Mouse (Mus musculus): Measurements from ENCODE around the gene Irf4. TPM values are rescaled to one million over a fixed set of nuclear protein-coding genes. Genes with fewer than 3 reads are reported as not detected.

The Irf4 gene
- polyA plus RNA-seq, 1 experiment from 2014 or later, result 0.03 TPM

DNA sequence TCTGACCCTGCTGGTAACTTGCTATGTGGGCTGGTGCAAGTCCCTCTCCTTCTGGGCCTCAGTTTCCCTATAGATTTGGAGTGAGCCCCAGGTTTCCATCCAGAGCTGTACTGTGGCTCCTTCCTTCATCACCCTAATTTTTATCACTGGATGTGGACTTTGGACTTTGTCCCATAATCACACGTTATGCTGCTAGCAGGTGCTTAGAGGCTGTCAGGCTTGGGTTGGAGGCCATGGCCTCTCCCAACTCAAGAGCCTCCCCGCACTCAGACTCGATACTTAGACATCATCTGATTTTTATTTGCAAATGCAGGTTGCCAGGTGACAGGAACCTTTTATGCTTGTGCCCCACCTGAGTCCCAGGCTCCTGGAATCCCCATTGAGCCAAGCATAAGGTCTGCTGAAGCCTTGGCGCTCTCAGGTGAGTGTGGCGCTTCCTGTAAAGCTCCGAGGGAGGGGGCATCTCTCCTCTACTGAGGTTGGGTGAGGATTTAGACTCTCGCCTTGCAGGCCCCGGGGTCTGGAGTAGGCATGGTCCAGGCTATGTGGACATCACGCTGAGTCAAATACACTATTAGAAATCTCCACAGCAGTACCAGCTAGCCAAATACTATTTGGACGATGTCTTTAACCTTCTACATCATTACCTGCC lies 5.9 kb downstream of the Irf4 start:
- H3K9me3 ChIP-seq, result no peaks in the 10 kb centered on the region
- H3K4me2 ChIP-seq, result no peak overlapping the region
- H3K36me3 ChIP-seq, result no peaks in the 10 kb centered on the region
- no peak overlapping the region for H3K9ac ChIP-seq
- ATAC-seq (ENCODE audit: low FRiP score, low read depth), result no peak
- H3K27ac ChIP-seq (replicated peaks), result no peak overlapping the region
- H3K4me1 ChIP-seq (replicated peaks), result peaks cover 9% of the 10 kb centered on the region
- peaks cover 22% of the 10 kb centered on the region for H3K27me3 ChIP-seq
- WGBS, result 89% methylated on average over 10 of the region's 10 CpGs
- no peak overlapping the region for H3K4me3 ChIP-seq

DNA sequence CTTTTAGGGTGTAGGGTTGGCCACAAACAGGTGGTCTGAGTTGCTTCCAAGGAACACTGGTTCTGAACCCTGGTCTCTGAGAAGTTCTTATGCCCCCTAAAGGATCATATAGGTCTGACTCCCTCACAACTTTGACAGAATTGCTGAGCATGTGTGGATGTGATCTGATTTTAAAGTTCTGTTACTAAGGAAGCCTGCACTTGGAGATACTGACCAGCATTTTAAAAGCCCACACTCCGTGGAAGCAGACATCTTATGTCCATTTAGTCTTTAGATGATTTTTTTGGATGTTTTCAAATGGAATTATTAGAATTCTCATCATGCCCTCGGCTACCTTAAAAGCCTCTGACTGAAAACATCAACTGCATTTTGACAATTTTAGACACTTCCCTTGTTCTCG lies 6.6 kb downstream of the Irf4 start:
- Histone ChIP-seq H3K4me3 (no peak overlapping the region), H3K9ac (no peak overlapping the region), H3K36me3 (no peaks in the 10 kb centered on the region), H3K9me3 (no peaks in the 10 kb centered on the region), H3K4me1 (replicated peaks) (peaks cover 3% of the 10 kb centered on the region), H3K4me2 (no peak overlapping the region), H3K27ac (replicated peaks) (no peak overlapping the region), H3K27me3 (peaks cover 17% of the 10 kb centered on the region)
- WGBS, result 81% methylated on average over 3 of the region's 3 CpGs
- no peak for ATAC-seq (ENCODE audit: low FRiP score, low read depth)

DNA sequence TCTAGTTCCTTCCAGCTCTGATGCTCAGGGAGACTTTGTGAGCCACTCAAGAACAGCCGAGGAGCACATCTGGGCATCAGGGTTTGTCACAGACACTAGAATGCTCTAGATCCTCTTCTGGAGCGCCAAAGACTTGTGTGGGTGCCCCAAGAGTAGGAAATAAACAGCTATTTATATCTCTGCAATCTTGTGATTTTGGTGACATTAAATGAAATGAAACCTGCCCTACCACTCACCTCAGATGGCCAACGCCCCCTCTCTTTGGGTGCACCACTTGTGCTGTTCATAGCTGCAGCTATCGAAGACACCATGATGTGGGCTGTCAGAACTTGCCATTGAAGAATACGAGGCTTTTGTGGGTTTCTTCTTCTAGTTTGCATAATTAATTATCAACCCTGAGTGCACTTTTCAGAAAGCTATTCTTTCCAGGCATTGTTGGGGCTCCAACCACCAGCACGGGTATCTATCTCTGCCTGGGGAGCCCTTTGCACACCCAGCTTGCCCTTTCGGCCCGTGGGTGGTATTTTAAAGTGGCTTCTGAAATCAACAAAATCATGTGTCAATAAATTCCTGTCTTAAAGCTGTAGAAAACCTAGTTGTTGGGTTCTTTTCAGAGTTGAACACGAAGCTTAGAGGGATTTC lies 7.1 kb downstream of the Irf4 start:
- Histone ChIP-seq H3K9me3 (no peaks in the 10 kb centered on the region), H3K36me3 (no peaks in the 10 kb centered on the region), H3K4me1 (replicated peaks) (no peaks in the 10 kb centered on the region), H3K4me3 (no peak overlapping the region), H3K4me2 (no peak overlapping the region), H3K27ac (replicated peaks) (no peak overlapping the region), H3K27me3 (peaks cover 12% of the 10 kb centered on the region), H3K9ac (no peak overlapping the region)
- ATAC-seq (ENCODE audit: low FRiP score, low read depth), result no peak
- WGBS, result 64% methylated on average over 9 of the region's 9 CpGs

DNA sequence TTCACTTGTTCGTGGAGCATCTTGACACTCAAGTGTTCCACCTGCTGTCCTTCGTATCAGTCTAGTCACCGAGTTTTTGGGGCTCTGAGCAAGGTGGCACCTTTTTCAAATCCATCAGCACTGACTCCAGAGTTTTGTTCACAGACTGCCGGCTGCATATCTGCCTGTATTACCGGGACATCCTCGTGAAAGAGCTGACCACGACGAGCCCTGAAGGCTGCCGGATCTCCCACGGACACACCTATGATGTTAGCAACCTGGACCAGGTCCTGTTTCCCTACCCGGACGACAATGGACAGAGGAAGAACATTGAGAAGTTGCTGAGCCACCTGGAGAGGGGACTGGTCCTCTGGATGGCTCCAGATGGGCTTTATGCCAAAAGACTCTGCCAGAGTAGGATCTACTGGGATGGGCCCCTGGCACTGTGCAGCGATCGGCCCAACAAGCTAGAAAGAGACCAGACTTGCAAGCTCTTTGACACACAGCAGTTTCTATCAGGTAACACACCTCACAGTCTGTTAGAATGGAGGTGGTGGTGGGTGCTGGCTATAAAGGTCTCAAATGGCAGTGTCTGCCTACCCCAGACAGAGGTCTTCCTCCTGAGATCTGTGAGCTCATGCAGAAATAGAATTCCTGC lies 8.4 kb downstream of the Irf4 start:
- Histone ChIP-seq H3K27me3 (no peaks in the 10 kb centered on the region), H3K4me2 (no peak overlapping the region), H3K36me3 (no peaks in the 10 kb centered on the region), H3K9ac (no peak overlapping the region), H3K9me3 (no peaks in the 10 kb centered on the region), H3K27ac (replicated peaks) (no peak overlapping the region), H3K4me1 (replicated peaks) (no peaks in the 10 kb centered on the region), H3K4me3 (no peak overlapping the region)
- ATAC-seq (ENCODE audit: low FRiP score, low read depth), result no peak
- WGBS, result 89% methylated on average over 14 of the region's 14 CpGs

DNA sequence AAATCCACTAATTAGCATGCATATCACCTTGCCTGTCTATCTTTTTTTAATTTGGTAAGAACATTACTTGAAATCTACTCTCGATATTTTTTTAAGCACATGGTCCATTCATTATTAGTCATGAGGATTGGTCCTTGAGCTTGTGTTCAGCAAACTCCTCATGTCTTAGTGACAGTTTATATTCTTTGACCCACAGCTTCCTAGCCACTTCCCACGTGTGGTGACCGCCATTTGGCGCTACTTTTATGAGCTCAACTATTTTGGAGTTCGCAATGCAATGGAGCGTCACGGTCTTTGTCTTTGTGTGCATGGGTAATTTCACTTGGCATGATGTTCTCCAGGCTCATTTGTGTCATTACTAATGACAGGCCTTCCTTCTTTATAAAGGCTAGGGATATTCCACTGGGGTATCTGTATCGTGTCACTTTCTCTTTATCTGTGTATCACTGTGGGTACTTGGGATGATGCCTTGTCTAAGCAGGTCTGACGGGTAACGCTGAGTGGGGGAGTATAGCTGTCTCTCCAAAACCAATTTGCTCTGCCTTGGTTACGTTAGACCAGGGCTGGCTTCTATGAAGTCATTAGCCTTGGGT lies 9.9 kb downstream of the Irf4 start:
- H3K9me3 ChIP-seq, result no peaks in the 10 kb centered on the region
- no peak overlapping the region for H3K27ac ChIP-seq (replicated peaks)
- H3K36me3 ChIP-seq, result no peaks in the 10 kb centered on the region
- no peak overlapping the region for H3K9ac ChIP-seq
- ATAC-seq (ENCODE audit: low FRiP score, low read depth), result no peak
- no peaks in the 10 kb centered on the region for H3K4me1 ChIP-seq (replicated peaks)
- H3K4me2 ChIP-seq, result no peak overlapping the region
- no peaks in the 10 kb centered on the region for H3K27me3 ChIP-seq
- 74% methylated on average over 11 of the region's 11 CpGs for WGBS
- H3K4me3 ChIP-seq, result no peak overlapping the region

DNA sequence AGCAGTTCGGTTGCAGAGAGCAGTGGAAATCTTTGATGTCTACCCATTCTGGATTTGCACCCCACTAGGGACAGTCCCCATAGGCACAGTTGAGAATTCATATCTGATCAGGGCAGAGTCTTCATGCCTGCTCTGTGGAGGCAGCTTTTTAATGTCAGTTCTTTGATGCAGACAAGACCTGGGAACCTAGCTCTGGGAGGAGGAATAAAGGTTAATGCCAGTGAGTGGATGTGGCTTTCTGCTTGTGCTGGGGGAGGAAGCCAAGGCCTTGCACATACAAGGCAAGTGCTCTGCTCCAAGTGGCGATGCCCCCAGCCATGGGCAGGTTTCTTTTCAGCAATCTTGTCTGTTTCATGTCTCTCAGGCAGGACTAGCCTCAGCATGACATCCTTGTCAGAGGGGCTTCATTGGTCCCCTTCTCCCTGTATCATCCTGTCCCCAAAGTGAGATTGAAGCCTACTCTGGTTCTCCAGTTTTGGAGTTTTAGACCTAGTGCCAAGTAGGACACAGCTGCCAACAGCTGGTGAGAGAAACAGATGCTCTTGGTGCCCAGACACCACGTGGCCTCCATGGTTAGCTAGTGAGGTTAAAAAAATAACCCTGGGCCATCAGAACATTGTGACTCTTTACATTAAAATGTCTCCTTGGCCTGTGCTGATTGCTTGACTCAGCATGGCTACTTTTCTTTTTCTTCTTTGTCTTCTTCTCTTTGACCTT lies 11.5 kb downstream of the Irf4 start:
- H3K4me1 ChIP-seq (replicated peaks), result no peaks in the 10 kb centered on the region
- 81% methylated on average over 3 of the region's 3 CpGs for WGBS
- H3K27ac ChIP-seq (replicated peaks), result no peak overlapping the region
- no peaks in the 10 kb centered on the region for H3K27me3 ChIP-seq
- H3K9me3 ChIP-seq, result no peaks in the 10 kb centered on the region
- no peak overlapping the region for H3K4me3 ChIP-seq
- no peak overlapping the region for H3K4me2 ChIP-seq
- no peak overlapping the region for H3K9ac ChIP-seq
- no peaks in the 10 kb centered on the region for H3K36me3 ChIP-seq
- ATAC-seq (ENCODE audit: low FRiP score, low read depth), result no peak

DNA sequence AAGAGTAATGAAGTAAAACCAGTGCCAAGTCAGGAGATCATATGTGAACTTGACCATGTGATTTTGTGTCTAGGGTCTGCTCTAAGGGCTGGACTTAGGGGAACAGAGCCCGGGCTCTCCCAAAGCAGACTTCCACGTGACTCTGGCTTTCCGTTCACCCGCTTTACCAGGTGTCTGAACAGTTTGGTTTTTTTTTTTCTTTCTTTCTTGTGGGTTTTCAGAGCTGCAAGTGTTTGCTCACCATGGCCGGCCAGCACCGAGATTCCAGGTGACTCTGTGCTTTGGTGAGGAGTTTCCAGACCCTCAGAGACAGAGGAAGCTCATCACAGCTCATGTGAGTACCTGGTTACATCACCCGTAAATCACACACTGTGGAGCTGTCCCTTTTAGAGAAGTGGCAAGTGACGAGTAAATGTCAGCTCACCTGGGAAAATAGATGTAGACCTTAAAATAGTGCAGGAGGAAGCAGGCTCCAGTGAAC lies 12.2 kb downstream of the Irf4 start:
- ATAC-seq (ENCODE audit: low FRiP score, low read depth), result no peak
- no peaks in the 10 kb centered on the region for H3K27me3 ChIP-seq
- H3K4me3 ChIP-seq, result no peak overlapping the region
- no peaks in the 10 kb centered on the region for H3K36me3 ChIP-seq
- H3K27ac ChIP-seq (replicated peaks), result no peak overlapping the region
- no peak overlapping the region for H3K9ac ChIP-seq
- no peaks in the 10 kb centered on the region for H3K9me3 ChIP-seq
- no peak overlapping the region for H3K4me2 ChIP-seq
- H3K4me1 ChIP-seq (replicated peaks), result no peaks in the 10 kb centered on the region
- WGBS, result 85% methylated on average over 8 of the region's 8 CpGs

DNA sequence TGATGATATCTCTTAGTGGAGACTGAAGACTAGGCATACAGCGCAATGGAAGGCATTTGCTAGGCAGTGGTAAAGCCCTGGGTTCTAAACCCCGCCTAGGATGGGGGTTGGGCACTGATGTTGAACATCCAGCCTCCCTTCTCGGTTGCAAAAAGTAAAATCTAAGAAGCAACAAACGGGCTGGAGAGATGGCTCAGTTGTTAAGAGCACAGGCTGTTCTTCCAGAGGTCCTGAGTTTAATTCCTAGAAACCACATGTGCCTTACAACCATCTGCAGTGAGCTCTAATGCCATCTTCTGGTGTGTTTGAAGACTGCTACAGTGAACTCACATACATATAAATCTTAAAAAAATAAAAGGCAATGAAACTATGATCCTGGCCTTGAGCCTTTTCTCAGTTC lies 13.2 kb downstream of the Irf4 start:
- Histone ChIP-seq H3K9ac (no peak overlapping the region), H3K9me3 (no peaks in the 10 kb centered on the region), H3K36me3 (no peaks in the 10 kb centered on the region), H3K4me1 (replicated peaks) (no peaks in the 10 kb centered on the region), H3K4me2 (no peak overlapping the region), H3K27me3 (no peaks in the 10 kb centered on the region), H3K4me3 (no peak overlapping the region), H3K27ac (replicated peaks) (no peak overlapping the region)
- WGBS, result 86% methylated on average over 4 of the region's 4 CpGs
- ATAC-seq (ENCODE audit: low FRiP score, low read depth), result no peak

DNA sequence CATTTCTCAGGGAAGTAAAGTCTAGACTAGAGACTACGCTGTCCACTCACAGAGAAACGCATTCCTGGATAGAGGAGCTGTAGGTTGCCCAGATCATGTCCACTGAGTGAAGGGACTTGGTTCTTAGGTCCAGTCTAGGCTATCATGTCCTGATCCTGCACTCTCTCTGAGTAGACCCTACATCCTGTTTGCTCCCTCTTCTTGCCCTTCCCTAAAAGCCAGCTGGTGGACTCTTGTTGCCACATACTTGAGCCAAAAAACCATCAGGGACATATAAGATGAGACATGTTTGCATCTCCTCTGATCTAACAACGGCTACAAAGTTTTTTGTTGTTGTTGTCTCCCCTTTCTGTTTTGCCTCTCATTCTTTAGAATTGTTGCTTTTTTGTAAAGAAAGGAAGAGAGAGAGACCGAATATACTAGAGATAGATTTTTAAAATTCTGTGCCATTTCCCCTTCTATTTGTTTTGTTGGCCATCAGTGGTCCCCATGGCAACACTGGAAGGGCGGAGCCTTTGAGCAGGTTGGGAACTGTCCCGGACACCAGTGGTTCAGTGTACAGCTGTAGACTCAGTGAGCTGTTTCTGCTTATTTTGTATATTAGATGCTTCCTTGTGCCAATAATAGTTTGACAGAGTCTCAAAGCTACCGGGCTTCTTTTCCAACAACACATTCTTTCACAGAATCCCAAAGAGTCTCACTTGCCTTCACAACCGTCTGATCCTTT lies 15.2 kb downstream of the Irf4 start:
- Histone ChIP-seq H3K27ac (replicated peaks) (no peak overlapping the region), H3K4me1 (replicated peaks) (no peaks in the 10 kb centered on the region), H3K9me3 (no peaks in the 10 kb centered on the region), H3K36me3 (no peaks in the 10 kb centered on the region), H3K4me3 (no peak overlapping the region), H3K4me2 (no peak overlapping the region), H3K9ac (no peak overlapping the region), H3K27me3 (no peaks in the 10 kb centered on the region)
- ATAC-seq (ENCODE audit: low FRiP score, low read depth), result no peak
- 81% methylated on average over 8 of the region's 8 CpGs for WGBS

DNA sequence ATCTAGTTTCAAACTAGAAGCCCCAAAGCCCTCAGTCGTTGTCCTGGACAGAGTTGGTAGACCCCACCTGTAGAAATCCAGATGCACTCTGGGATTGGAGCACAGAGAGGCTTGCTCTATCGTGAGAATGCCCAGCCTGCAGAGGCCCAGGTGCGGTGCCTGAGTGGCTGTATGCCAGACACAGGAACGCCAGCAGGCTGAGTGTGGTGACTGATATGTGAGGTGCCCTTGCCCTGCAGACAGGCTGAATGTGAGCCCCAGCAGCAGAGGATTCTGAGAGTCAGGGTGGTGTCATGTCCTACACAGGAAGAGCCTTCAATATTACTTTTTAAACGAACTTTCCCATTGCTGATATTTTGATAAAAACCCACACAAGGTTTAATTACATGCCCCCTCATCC lies 16.9 kb downstream of the Irf4 start:
- H3K4me1 ChIP-seq (replicated peaks), result no peaks in the 10 kb centered on the region
- H3K9ac ChIP-seq, result no peak overlapping the region
- no peaks in the 10 kb centered on the region for H3K9me3 ChIP-seq
- H3K4me3 ChIP-seq, result no peak overlapping the region
- no peak overlapping the region for H3K4me2 ChIP-seq
- no peaks in the 10 kb centered on the region for H3K36me3 ChIP-seq
- ATAC-seq (ENCODE audit: low FRiP score, low read depth), result no peak
- no peaks in the 10 kb centered on the region for H3K27me3 ChIP-seq
- WGBS, result 88% methylated on average over 5 of the region's 5 CpGs
- no peak overlapping the region for H3K27ac ChIP-seq (replicated peaks)

DNA sequence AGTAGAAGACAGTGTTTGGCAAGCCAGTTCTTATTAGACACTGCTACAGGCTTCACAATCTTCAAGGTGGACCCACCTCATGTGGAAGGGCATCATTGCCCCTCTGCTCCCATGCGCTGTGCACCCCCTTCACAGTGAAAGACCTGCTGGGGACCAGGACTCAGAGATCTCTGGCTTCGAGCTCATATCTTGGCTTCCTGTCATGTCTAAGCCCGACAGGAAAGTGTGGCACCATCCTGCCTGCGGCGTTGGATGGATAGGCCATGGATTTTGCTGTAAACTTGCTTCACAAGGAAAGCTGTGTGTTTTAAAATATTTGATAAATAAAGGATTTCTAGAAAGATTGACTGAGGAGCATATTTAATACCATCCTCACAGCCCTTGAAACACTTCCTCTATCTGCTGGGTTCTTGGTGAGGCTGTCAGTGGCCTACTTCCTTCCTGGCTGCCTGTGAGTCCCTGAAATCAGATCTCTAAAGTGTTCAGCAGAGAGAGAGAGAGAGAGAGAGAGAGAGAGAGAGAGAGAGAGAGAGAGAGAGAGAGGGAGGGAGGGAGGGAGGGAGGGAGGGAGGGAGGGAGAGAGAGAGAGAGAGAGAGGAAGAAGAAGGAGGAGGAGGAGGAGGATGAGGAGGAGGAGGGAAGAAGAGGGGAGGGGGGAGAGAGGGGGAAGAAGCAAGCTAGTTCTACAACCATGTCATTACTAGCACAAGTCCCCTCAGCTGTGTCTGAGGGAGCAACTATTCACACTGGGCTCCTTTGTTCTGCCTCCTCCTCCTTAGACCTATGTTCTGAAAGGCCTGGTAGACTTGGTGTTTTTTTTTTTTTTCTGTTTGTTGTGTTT lies 17.8 kb downstream of the Irf4 start:
- Histone ChIP-seq H3K4me3 (no peak overlapping the region), H3K36me3 (no peaks in the 10 kb centered on the region), H3K9ac (no peak overlapping the region), H3K4me1 (replicated peaks) (no peaks in the 10 kb centered on the region), H3K27me3 (no peaks in the 10 kb centered on the region), H3K4me2 (no peak overlapping the region), H3K27ac (replicated peaks) (no peak overlapping the region), H3K9me3 (no peaks in the 10 kb centered on the region)
- WGBS, result 96% methylated on average over 5 of the region's 5 CpGs
- no peak for ATAC-seq (ENCODE audit: low FRiP score, low read depth)
